Mouse (Mus musculus): Measurements from ENCODE around the gene Sh3gl3.

Sh3gl3 gene

DNA sequence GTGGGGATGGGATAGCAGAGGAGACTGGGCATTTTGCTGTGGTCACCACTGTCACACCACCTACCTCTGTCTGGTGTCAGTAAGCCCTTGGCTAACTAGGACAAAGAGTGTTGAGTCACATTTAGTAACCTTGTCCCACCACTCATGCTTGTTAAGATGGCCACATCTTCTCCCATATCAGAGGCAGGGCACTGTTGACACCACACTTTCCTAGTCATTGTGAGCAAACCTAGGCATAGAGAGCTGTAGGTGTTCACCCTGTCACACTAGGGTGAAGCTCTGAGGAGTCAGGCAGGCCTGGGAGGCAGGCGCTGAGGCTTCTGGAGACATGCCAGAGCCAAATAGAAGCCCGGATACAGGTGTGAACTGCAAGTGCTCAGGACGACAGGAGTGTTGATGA lies at the start of gene Sh3gl3:
Sh3gl3 (plus strand) TSS at position 301 of the 400 bp plus-strand sequence.
- no peak for DNase-seq (ENCODE audit: low read depth, low spot score)

DNA sequence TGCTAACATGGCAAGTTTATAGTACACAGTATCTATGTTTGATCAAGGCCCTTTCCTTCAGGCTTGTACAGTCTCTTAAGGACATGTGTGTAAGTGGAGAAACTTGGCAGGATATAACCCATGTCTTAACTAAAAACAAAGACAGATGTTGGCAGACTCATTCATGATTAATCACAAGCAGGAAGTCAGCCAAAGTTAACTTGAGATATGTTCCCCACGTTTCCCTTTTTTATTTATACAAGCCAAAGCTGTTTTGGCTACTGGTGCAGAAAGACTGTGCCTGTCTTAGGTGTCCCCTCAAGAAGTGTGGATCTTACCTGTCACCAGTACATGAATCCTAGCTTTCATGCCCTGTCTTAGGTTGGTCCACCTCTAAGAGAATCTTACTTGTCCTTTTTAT lies 35.4 kb upstream of the Sh3gl3 start:
- no peak for DNase-seq (ENCODE audit: low read depth, low spot score)

DNA sequence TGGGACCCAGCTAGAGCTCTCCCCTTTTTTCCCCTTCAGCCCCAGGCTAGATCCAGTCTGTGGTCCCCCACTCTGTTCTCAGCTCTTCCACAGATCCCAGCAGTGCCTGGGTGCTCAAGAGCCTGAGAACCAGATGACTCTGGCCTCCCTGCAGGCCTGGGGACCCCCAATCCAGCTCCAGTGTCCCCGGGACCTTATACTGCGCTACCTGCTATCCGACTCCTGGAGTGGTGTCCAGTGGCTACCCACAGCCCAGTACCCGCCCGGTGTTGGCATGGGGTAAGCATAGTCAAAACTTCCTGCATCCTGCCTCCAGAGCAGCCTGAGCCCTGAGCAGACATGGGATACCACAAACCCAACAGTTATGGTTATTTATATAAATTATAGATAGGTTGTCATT lies 26.5 kb upstream of the Sh3gl3 start:
- no peak for DNase-seq (ENCODE audit: low read depth, low spot score)

DNA sequence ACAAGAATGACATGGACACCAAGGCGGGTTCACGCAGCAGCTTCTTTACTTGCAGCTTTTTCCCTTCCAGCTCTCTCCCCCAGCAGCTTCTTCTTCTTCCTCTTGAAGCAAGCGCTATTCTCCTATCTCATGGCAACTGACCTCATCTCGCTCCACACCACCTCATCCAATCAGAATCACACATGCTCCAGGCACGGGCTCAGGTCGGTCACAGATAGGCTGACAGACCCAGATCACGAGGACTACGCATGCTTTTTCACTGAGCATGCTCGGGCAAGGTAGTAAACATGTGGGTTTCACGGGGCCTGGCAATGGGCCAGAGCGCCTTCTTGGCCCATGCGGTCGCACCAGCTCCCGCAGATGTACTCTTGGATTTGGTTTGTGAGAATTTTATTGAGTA lies 9.0 kb upstream of the Sh3gl3 start:
- DNase-seq (ENCODE audit: low read depth, low spot score), result no peak

DNA sequence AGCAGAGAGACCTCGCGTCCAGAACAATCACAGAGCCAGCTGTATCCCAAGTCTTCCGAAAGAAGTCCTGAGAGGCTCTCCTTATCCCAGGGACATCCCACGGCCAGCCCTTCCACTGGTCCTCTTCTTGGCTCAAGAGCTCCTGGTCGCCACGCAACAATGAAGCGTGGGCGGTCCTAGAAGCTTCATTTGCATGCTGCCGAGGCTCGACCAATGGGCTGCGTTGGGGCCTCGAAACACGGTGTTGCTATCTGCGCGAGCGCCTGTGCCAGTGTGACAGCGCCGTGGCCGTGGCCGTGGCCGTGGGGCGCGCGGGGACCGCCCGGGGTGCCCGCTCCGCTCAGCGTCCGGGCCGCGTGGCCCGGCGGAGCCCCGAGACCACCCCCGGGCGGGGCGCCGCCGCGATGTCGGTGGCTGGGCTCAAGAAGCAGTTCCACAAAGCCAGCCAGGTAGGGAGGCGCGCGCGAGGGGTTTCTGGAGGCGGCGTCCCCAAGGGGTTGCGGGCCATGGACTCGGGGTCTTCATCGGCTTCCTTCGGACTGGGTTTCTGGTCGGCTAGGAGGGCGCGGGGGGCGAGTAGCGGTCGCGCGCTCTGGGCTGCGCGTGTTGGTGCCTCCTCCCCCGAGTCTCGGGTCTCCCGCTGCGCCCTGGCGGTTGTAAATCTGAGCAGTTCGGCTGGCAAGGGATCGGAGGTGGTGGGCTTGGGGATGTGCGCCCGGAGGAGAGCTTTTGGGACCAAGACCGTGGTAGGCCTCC lies 1.1 kb downstream of the Sh3gl3 start:
- peak; percentile 84 for DNase-seq (ENCODE audit: low read depth, low spot score)

DNA sequence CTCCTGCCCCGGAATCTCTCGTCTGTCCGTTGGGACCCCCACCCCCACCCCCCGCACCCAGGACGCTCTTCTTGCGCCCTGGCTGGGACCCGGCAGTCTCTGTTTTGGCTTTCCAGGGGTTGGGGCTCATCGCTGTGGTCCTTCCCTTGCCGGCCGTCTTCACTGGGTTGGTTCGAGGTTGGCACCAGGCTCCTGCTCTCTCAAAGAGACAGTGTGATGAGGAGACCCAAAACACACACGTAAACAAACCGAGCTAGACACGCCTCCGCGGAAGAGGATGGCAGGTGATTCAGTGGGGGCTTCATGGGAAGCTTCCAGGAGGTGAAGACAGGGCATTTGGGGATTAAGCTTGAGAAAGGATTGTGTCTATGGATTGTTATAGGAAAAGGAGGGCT lies 1.7 kb downstream of the Sh3gl3 start:
- no peak for DNase-seq (ENCODE audit: low read depth, low spot score)

DNA sequence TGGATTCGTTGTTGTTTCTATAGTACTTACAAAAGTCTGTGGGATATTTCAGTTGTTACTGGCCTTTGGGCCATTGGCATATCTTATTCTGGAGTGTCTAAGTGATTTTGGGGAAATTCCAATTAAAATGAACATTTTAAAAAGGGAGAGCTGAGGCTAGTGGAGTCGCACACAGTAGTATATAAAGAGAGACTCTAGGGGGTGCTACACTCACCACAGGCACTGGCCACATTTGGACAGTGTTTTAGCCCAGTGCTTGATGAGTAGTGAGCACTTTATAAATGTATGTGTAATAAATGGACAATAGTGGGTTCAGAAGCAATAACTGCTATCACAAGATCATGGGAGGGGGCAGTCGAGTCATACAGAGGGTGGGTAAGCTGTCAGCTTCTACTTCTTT lies 2.6 kb downstream of the Sh3gl3 start:
- no peak for DNase-seq (ENCODE audit: low read depth, low spot score)

DNA sequence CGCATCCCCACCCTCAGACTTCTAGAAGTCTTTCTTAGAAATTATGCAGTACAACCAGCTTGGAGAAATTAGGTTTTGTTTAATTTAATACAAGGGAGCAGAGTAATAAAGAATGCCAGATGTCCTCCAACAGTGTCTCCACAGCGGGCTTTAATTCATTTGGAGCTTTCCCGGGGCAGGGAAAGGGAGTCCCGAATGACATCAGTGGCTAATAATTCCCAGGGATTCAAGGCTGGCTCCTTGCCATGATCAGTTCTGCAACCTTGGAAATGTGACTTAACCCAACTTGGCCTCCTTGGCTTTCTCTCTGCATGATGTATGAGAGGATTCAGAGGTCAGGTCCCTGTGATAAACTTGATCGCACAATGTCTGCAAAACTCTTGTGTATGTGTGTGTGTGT lies 3.7 kb downstream of the Sh3gl3 start:
- DNase-seq (ENCODE audit: low read depth, low spot score), result peak; percentile 17

DNA sequence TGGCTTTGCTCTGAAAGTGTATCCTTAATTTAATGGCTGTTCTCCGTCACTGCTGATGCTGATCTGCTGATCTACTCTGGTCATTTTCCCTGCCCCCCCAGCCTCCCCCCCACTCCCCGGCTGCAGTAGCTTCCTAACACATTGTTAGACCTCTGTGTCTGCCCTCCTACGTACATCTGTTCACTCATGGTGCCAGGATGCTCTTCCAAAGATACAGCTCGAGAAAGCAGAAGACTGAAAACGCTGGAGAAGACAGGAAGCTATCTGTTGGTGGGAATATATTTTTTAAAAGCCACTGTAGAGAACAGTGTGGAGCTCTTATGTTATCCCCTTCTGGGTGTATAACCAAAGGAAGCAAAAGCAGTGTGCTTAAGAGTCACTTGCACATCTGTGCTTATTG lies 7.3 kb downstream of the Sh3gl3 start:
- no peak for DNase-seq (ENCODE audit: low read depth, low spot score)

DNA sequence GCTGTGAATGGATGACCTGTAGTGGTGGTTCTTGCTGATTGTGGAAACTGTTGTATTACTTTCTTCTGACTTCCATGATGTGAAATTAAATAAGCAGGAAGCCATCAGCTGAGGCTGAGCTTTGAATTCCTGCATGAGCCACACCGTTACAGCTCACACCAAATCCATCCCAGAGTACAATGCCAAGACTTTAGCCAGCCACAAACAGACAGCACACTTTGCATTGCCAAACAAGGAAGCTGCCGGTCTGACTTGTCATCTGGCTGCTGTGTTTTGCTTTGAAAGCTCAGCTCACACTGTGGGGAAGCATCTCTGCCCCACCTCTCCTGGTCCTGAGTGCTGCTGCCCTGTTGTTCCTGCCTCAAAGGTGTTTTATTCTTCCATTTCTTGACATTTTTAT lies 9.1 kb downstream of the Sh3gl3 start:
- no peak for DNase-seq (ENCODE audit: low read depth, low spot score)

DNA sequence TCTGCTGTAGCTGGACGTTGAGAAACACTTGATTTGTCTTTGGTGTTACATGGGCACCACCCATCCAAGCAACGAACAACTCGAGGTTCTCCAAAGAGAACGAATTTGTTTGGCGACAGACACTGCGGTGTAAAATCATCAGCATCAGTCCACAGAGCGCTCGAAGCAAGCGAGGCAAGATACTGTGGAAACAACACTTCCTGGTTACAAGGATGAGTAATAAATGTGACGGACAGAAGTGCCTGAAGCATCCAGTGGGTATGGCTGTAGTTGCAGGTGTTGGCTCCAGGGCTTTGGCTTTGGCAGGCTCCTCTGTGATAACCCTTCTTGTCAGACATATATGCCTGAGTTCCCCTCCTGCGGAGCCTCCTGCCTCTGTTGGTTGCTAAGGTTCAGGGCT lies 18.0 kb downstream of the Sh3gl3 start:
- no peak for DNase-seq (ENCODE audit: low read depth, low spot score)

DNA sequence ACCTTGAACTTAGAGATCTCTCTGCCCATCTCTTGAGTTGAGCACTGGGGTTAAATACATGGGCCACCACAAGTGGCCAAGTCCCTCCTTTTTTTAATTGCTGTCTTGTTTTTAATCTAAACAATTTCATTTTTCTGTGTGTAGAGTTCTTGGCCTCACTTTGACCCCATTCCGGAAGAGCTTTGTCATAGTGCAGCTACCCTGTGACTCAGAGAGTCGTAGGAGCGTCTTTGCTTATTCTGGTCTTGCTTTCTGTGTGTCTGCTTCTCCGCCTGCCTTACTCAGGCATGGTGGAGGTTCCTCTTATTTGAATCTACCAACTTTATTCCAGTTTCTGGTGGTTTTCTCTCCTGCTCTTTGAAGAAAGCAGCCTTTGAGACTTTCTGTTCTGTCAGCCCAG lies 18.9 kb downstream of the Sh3gl3 start:
- no peak for DNase-seq (ENCODE audit: low read depth, low spot score)

DNA sequence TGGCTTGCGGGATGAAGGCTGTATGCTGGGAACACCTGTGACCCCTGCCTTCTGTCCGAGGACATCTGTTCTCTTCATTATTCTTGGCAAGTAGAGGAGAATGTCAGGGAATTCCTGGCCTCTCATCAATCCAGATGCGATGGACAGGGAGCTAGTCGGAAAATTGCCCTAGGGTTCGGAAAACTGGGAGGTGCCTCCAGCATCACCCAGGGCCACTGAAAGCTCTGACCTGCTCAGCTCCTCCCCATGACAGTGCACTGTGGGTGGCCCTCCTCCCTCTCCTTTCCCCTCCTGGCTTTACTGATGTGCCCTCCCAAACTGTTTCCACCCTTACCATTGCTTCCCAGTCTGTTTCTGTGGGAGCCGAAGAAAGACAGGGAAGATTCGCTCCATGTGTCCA lies 29.5 kb downstream of the Sh3gl3 start:
- peak; percentile 24 for DNase-seq (ENCODE audit: low read depth, low spot score)

DNA sequence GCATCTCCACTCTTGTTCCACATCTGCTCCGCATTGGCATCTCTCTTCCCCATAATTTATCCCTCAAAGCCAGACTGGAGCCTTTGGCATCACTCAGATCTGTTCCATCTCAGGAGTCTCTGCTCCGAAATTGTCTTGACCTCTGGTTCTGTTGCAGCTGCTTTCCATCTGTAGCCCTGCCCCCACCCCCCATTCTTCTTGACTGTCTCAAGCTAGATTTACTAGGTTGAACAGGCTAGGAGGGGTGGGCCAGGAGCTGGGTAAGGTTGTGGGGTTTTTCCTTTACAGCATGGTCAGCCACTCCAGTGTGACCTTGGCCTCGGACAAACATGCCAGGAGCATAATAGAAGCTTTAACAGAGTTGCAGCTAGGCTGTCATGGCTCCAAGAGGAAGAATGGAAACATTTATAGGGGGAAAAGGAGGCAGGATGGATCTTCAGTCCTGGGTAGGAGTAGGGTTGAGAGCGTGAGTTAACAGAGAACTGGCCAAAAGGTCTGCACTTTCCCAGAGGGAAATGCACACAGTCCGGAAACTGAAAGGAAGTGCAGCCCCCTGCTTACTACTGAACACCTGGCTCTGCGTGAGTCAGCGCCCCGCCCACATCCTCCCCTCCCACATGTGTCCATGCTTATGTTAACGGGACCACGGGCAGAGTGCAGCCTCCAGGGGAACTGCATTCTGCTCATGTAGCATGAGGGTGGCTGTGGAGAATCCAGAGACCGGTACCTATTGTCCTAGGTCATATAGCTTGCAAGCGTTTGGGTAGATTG lies 30.6 kb downstream of the Sh3gl3 start:
- DNase-seq (ENCODE audit: low read depth, low spot score), result peak; percentile 41

DNA sequence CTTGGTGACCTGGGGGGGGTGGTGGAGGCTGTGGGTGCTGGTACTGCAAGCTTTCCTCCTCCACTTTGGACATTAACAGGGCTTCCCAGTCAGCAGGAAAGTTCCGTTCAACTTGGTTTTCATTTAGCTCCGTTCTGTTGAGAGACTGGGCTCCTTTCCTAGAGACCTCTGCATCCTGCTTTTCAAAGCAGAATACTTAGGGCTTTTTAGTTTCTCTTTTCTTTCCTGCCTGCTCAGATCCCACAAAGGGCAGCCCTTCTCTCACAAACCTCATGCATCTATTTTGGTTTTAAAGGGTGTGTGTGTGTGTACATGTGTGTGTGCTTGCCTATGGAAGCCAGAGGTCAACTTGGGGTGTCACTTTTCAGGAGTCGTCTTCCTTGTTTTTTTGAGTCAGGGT lies 31.3 kb downstream of the Sh3gl3 start:
- no peak for DNase-seq (ENCODE audit: low read depth, low spot score)

DNA sequence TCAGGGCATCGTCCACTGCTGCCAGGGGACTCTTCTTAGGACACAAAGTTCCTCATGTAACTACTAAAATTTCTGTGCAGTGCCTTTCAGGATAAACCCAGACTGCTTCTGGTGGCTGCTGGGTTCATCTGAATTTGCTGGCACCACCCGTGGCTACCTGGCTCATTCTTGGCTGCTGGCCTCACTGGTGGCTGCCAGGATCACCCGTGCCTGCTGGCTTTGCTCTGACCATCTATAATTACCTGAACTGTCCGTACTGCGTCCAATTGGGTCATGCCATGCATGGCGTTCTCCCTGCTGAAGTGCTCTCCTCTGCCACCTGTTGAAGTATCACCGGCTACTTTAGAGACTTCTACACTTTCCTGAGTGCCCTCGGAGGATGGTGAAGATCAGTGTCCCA lies 33.1 kb downstream of the Sh3gl3 start:
- DNase-seq (ENCODE audit: low read depth, low spot score), result no peak

DNA sequence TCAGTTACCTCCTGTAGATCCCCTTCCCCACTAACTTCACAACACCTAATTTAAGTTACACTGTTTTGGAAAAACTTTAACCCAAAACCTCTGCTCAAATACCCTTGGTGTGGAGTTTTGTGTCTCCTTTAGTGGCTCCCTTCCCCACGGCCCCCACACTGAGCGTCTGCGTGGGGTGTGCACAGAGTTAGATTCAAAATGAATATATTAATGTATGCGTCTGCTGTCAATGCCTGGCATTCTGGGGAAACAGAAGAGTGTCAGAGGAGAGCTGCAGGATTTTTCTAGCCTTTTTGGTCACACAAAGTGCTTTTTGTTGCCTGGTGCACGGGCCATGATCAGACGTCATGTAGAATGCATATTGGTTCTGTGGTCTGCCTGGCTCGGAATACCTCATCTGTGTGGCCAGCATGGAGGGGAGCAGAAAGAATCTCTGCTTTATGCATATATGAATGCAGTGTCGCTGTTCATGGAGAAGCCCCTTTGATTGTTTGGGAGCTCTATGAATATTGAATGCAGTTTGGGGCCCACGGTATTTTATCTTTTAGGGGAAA lies 47.8 kb downstream of the Sh3gl3 start:
- DNase-seq (ENCODE audit: low read depth, low spot score), result no peak

DNA sequence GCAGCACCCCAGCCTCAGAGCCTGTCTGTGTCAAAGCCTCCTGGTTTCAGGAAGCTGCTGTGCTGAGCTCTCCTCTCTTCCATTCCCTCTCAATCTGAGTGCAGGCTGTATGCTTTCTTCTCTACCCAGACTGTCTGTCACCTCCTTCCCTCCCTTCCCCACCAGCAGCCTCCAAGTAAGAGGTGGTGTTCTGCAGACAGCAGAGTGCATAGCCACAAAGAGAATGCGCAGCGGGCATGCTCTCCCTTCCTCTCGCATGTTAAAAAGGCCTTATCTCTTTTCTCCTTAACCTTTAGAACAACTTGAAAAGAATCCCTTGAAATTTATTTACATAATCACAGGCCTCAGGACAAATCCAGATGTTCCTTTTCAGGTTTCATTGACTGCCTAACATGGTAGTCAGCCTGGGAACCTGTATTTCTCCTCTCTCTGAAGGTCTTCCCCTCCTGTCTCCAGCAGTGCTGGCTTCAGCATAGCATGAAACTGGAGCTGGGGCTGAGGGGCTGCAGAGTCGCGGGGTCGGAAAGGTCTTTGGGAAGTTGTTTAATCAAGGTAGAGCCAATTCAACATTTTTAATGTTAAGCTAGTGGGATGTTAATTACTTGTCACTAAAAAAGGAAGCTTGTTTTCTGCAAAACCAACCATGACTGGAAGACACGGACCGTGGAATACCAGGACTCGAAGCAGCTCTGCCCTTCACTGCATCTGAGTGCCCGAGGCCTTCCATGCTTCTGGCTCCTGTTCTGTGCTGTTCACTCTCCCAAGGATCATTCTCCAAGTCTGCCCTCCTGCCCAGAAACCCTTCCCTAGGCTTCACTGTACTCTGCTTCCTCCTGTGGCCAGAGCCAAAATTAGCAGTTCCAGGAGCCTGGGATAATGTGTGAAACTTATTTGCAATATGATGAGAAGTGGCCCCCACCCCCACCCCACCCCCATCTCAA lies 50.5 kb downstream of the Sh3gl3 start:
- DNase-seq (ENCODE audit: low read depth, low spot score), result no peak

DNA sequence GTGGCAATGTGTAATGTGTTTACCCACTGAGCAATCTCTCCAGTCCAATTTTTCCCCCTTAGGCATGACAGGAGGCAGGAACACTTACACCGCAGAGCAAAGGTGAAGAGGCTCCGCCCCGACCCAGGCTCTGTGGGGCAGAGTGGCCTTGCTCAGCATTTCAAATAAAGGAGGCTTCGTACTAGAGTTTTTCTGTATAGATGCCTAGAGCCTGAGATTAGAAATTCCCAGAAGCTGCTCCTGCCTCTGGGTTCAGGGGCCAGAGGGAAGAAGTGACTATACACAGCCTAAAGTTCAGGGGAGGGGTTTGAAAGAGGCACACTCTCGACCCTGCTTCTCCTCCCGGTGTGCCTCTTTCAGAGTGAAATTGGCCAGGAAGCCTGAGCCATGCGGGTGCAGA lies 59.6 kb downstream of the Sh3gl3 start:
- DNase-seq (ENCODE audit: low read depth, low spot score), result no peak

DNA sequence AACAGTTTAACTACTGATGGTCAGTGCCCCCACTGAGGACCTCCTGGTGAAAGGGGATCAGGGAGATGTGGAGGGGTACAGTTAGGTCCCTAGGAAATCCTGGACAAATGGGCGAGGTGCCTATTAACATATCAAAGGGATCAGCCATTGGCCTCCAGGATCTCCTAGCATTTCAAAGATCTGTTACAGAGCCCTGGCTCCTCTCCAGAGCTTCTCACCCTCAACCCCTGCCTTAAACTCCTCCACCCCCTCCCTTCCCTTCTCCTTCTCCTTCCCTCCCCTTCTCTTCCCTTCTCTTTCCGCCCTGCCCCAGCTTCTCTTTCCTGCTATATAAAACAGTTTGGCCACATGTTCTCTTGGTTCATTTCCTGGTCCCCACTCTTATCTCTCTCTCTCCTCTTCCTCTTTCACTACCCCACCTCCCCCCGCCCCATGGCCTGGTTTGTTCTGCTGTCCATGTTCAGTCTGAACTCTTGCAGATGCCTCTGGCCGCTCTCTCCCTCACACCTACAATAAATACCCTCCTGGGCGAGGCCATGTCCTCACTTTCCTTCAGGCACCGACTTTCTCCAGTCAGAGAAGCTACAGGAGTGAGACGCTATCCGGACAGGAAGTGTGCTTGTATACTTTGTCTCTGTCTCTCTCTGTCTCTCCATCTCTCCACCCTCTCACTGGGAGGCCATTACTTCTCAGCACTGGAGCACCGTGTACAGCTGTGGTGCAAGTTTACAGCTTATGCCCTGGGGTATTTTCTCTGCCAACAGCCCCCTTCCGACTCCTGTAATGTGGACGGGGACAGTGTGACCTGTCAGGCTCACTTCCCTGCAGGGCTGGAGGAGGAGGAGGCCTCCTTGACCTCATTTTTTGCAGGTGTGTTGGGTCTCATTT lies 60.6 kb downstream of the Sh3gl3 start:
- no peak for DNase-seq (ENCODE audit: low read depth, low spot score)

DNA sequence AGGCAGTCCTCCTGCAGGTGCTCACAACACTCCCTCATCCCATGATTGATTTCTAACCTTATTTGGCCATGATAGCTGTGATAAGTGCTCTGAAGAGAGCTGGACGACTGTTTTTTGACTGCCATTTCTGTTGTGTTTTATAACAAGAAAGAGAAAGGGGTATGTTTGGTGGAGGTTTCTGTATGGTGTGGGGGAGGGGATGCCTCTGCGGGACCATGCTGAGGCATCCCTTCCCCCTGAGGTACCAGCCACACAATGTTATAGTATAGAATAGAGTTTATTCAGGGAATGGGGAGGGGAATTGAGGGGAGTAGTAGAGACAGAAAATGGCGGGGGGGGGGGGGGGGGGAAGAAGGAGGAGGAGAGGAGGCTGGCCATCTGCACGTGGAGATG lies 61.3 kb downstream of the Sh3gl3 start:
- no peak for DNase-seq (ENCODE audit: low read depth, low spot score)

Data from forelimb bud, embryonic 11.5 days (tissue).